Mouse (Mus musculus): ENCODE data around the gene Uox.

The Uox gene

GRCm38 (mm10) chr3:146570148-146570782 lies at the start of gene Uox:
Gene Uox (plus strand): TSS chr3:146570426.
- no peak for DNase-seq

- peak; percentile 93 for DNase-seq
Observed at GRCm38 (mm10) chr3:146520798-146521651, 49.2 kb upstream of the Uox start, which contains the start of gene Rpf1. Gene Rpf1 (minus strand): TSS chr3:146521429.

DNA sequence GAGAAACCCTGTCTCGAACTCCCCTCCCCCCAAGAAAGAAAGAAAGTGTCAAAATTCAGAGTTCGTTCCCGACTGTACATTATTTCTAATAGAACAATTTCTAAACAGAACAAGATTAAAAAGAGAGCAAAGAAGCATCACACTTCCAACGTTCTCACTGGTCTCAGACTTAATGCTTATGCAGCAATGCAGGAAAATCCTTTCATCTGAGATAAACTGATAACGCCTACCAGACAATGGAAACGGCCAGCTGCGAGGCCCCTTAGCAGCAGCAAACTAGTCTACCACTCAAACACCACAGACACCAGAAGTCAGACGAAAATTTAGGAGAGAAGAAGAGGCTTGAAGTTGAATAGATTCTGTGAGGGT lies 48.6 kb upstream of the Uox start:
- no peak for DNase-seq

- DNase-seq = no peak
Observed at GRCm38 (mm10) chr3:146528335-146528734, 41.9 kb upstream of the Uox start.

DNA sequence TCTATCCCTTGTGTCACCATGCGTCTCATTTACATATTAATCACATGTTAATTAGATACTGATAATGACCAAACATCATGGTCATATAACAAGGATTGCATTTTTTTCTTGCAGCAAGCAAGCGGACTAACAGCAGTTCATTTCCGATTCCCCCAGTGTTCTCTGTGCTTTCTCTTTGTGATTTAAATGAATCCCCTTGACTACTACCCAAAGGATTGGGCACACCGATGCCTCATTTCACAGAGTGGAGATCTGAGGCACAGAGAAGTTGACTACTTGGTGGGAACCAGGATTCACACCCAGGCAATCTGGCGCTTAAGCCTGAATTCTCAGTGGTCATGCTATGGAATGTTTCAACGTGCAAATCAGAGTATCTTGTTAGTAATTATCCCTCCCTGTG lies 35.2 kb upstream of the Uox start:
- DNase-seq = no peak

GRCm38 (mm10) chr3:146540521-146541273 lies 29.5 kb upstream of the Uox start:
- no peak for DNase-seq

DNA sequence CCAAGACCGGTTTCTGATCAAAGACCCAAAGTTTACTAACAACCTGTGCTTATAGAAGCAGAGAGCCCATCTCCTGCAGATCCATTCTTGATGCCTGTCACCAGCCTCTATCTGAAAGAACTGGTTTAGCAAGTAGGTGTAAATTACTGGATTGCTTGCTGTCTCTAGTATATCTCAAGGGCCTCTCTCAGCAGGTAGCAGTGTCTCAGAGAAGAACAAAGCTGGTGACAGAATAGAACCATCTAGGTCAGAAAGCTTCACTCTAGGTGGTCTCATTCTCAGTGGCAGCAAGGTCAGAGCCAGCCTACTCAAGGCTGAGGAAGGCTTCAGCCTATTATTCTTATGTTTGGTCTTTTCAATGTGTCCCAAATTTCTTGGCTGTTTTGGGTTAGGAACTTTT lies 26.6 kb upstream of the Uox start:
- DNase-seq = no peak

DNA sequence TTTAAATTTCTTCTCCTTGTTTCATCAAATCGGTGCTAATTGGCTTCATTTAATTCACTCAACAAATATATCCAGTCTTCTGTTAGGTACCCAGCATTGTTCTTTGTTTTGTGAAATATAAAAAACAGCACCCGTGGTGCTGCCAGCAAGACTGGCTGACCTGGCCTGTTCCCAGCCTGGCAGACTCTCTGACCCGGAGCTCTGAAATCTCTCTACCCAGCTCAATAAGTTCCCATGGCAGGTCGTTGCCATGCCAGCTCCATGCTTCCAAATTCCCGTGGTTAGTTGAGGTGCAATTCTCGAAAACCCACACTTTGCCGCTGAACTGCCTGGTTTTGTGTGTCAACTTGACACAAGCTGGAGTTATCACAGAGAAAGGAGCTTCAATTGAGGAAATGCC lies 15.4 kb upstream of the Uox start:
- DNase-seq = no peak

- DNase-seq = no peak
Observed at GRCm38 (mm10) chr3:146556567-146556966, 13.7 kb upstream of the Uox start.

DNA sequence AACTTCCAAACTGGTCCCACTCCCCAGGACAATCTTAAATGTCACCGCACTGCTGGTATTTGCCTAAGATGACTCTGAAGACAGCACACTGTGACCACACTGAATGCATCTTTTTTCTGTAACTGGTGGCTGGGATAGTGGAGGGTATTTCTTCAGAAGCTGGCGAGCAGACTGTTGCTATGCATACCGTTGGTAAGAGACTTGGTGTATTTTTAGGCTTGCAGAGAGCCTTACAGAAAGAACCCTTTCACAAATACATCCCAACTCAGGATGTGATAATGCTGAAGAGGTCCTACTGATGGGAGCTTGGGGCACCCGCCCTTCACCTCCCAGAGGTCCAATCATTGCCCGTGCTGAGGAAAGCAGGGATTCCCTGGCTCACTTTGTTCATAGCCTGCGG lies 12.7 kb upstream of the Uox start:
- no peak for DNase-seq

DNA sequence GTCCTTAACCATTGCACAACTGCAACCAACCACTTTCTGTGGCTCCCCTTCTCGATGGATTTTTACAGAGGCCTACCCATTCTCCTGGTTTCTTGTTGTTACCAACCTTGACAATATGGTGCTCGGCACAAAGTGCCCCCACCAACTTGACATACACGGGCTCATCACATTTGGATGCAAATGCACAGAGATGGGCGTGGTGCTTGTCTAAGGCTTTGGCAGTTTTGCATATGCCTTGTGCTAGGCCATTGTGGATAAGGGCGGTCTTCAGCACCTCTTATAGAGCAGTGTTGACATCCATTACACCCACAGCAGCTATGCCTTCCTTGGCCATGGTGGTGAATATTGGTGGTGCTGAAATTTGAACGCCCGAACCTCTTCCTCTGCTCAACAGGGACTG lies 7.3 kb upstream of the Uox start:
- DNase-seq = no peak

DNA sequence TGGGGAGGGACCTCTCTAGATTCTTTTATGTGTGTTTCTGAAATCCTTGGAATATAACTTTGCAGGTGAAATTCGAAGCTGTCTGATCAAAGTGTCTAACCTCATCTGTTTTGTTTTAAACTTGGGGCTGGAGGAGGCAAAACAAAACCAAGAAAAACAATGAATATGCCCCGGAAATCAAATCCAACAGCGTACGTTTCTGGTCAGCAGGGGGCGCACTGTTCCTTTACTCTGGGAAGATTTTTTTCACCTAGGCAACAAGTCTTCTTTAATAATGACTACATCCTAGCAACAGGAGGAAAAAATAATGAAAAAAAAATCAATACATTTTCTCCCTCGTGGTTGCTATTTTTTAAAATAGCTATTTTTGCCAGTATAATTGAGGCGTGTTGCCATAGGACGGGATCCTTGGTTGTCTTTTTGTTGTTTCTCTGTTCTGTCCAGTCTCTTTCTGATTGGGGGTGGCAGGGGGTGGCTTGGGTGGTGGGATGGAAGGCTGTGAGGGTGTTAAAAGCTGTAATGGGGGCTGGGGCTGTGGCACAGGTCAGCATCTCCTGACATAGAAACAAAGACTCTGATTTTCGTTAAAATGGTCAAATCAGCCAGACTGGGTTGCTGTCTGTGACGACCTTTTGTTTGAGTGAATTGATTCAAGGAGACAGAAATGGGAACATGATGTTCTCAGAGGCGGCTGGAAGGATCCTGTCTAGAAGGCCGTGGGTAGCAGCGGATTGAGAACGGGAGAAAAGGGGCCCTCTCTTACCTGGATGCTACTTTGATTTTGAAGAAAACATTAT lies 5.8 kb upstream of the Uox start:
- peak; percentile 90 for DNase-seq

DNA sequence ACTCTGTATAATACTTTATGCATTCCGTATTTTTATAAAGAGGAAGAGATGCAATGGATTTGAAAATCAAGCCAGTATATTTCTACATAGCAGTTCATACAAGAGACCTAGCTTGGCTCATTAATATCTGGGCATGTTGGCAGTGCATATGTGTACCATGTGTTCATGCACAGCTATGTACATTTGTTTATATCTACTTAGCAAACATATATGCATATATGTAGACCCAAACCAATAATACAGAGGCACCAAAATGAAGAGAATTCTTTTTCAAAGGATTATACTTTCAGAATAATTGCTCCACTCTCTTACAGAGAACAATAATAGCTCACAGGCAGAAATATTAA lies 5.2 kb upstream of the Uox start:
- DNase-seq = no peak

DNA sequence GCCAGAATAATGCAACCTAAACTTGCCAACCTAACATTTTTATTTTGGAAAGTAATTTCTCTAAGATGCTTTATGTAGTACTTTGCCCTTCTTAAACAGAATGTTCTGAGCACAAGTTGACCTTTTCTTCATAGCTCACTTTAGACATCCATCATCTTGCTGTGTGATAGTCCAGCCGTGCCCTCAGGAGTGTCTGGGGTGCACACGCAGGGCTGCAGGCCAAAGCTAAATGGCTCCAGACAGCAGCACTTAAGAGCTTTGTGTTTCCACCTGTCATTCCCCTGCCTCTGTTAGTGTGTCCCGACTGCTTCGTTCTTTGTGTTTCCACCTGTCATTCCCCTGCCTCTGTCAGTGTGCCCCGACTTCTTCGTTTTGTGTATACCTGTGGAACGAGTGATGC lies 2.9 kb upstream of the Uox start:
- DNase-seq = no peak

DNA sequence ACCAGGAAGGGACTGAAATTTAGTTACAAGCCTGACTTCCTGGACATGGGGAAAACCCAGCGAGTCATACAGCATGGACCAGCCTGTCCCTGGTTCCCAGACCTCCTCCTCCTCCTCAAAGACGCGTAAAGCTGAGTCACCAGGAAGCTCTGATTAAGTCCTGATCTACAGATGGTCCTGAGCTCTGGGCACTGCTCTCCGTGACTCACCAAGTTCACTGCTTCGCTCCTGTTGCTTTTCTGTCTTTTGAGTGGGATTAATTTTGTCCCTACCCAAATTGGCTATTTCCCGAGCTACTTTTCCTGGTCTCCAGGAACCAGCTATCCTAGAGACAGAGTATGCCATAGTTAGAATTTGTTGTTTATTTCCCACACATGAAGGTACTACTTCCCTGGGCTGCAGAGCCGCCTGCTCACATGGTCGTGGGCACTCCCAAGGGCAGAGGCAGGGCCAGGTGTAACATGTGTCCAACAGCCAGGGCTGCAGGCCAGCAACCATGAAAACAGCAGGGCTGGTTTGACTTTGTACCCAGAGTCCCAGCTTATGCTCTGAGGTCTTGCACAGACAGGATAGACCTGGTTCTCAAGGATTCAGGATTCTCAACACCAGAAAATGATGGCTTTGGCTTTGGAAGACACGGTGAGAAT lies 2.2 kb upstream of the Uox start:
- DNase-seq = peak; percentile 43

DNA sequence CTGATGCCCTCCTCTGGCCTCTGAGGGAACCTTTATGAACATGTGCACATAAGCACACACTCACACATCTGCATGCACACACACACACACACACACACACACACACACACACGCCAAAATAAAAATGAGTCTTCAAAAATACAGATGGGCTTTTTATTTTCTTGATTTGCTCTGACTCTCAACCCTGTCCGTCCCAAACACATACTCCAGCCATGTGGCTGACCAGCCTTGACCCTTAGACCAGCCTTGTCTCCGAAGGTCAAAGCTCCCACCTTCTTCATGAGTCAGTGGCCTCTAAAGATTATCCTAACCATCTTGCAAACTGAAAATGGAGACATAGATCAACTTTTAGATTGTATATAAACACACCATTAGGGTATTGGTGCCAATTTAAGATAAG lies 632 bp upstream of the Uox start:
- no peak for DNase-seq

- no peak for DNase-seq
Observed at GRCm38 (mm10) chr3:146570939-146571338, 713 bp downstream of the Uox start.

- DNase-seq = no peak
Observed at GRCm38 (mm10) chr3:146571341-146571740, 1.1 kb downstream of the Uox start.

- DNase-seq = no peak
Observed at GRCm38 (mm10) chr3:146577591-146577990, 7.4 kb downstream of the Uox start.

DNA sequence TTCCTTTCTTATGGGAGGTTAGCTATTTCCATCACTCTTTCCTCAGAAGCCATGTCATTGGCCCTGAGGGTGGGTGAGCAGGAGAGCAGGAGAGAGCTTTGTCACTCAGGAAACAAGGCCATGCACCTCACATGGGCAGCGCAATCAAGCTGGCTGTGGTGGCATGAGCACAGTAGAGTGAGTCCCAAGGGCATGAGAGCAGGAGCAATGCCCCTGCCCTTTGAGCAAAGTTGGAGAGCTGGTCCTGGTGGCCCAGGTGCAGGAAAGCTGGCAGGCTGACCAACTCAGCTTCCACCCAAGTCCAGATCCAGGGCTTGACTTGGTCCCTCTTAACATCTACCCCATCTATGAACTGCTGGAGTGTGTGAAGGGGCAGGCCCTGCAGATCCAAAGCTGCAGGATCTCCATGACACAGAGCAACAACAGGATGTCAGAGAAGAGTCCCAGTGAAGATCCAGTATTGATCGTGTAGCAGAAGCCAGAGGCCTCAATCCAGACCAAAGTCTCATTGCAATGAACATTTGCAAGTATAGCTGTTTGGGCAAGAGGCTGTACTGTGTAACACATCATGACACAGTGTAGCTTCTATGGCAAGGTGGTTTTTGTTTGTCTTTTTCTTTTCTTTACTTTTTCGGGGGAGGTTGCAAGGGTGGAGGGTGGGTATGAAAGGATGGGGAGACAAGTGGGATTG lies 10.0 kb downstream of the Uox start:
- no peak for DNase-seq

- no peak for DNase-seq
Observed at GRCm38 (mm10) chr3:146583478-146583877, 13.3 kb downstream of the Uox start.

- DNase-seq = no peak
Observed at GRCm38 (mm10) chr3:146583908-146584307, 13.7 kb downstream of the Uox start.
